Comparison of ENCODE assay signal across 10 mouse cellular contexts in genomic region chr7:71500719-71501118, GRCm38 (mm10).
DNase-seq lines count a peak whose midpoint lies in the region; ATAC-seq and TF ChIP-seq lines count a peak whose summit lies in the region.
"Had no signal": no experiment of that assay in that cellular context is flagged by ENCODE, and none has a peak within 500 bp of the region (broad histone marks: within the 10 kb centered on the region; RNA-seq: fewer than 3 reads in every experiment).

No protein-coding gene starts in this region.

- TF ChIP-seq POLR2A in liver, adult 2 months (IDR thresholded peaks at IDR 0.05; ENCODE audit: extremely low read depth, insufficient read depth, low read length): no peak

- H3K4me2 ChIP-seq in liver, embryonic 12.5 days: no peak overlapping the region
- H3K4me2 ChIP-seq in intestine, postnatal 0 days (replicated peaks; ENCODE audit: low read depth): no peak overlapping the region

- ATAC-seq in liver, embryonic 12.5 days: no peak
- peak; percentile 97 for ATAC-seq in granulocyte monocyte progenitor cell, adult 5-6 weeks (replicated peaks; ENCODE audit: poor library complexity, severe bottlenecking)
- peak; percentile 76 for ATAC-seq in megakaryocyte, adult 5-6 weeks (ENCODE audit: poor library complexity, severe bottlenecking)
- no peak for ATAC-seq in monocyte, adult 5-6 weeks (replicated peaks; ENCODE audit: insufficient number of reproducible peaks, low FRiP score, low TSS enrichment, poor library complexity, severe bottlenecking)
- no peak for ATAC-seq in intestine, postnatal 0 days

- no peaks in the 10 kb centered on the region for H3K79me2 ChIP-seq in liver, adult 2 months (ENCODE audit: control insufficient read depth, insufficient read depth, low read length)

- 64% methylated on average over 6 of the region's 6 CpGs for WGBS in liver, adult 2 months
- WGBS in liver, embryonic 12.5 days (ENCODE audit: insufficient replicate concordance): 16% methylated on average over 6 of the region's 6 CpGs
- WGBS in intestine, postnatal 0 days: 52% methylated on average over 6 of the region's 6 CpGs

- H3K36me3 ChIP-seq in liver, adult 2 months (ENCODE audit: control insufficient read depth, insufficient read depth, low read length): no peaks in the 10 kb centered on the region
- no peaks in the 10 kb centered on the region for H3K36me3 ChIP-seq in liver, embryonic 12.5 days
- H3K36me3 ChIP-seq in intestine, postnatal 0 days (ENCODE audit: control insufficient read depth, insufficient read depth): no peaks in the 10 kb centered on the region

- no peak overlapping the region for H3K9ac ChIP-seq in liver, adult 2 months (ENCODE audit: low read depth, low read length)
- no peak overlapping the region for H3K9ac ChIP-seq in liver, embryonic 12.5 days
- no peak overlapping the region for H3K9ac ChIP-seq in intestine, postnatal 0 days (ENCODE audit: low read depth, low read length)

- no peak overlapping the region for H3K27ac ChIP-seq in liver, adult 2 months (replicated peaks; ENCODE audit: insufficient read depth, low read depth, low read length)
- no peak overlapping the region for H3K27ac ChIP-seq in liver, embryonic 12.5 days
- H3K27ac ChIP-seq in intestine, postnatal 0 days (ENCODE audit: low read depth, low read length): no peak overlapping the region
- H3K27ac ChIP-seq in left cerebral cortex, adult 2 months: no peak overlapping the region

- no peaks in the 10 kb centered on the region for H3K4me1 ChIP-seq in liver, adult 2 months (ENCODE audit: control insufficient read depth, insufficient read depth, low read length)
- no peaks in the 10 kb centered on the region for H3K4me1 ChIP-seq in liver, embryonic 12.5 days
- H3K4me1 ChIP-seq in intestine, postnatal 0 days (replicated peaks; ENCODE audit: control insufficient read depth, insufficient read depth, low read length): no peaks in the 10 kb centered on the region

- H3K9me3 ChIP-seq in liver, embryonic 12.5 days (replicated peaks): no peaks in the 10 kb centered on the region
- H3K9me3 ChIP-seq in intestine, postnatal 0 days (ENCODE audit: control insufficient read depth): no peaks in the 10 kb centered on the region

- no peak for TF ChIP-seq CTCF in liver, adult 2 months (IDR thresholded peaks at IDR 0.05; ENCODE audit: low read depth, low read length)
- TF ChIP-seq CTCF in intestine, postnatal 0 days (IDR thresholded peaks at IDR 0.05; ENCODE audit: low read depth): no peak
- TF ChIP-seq CTCF in left cerebral cortex, adult 2 months (IDR thresholded peaks at IDR 0.05): no peak

- no peak overlapping the region for H3K4me3 ChIP-seq in liver, adult 2 months (ENCODE audit: insufficient read depth, low read depth, low read length)
- no peak overlapping the region for H3K4me3 ChIP-seq in liver, embryonic 12.5 days
- no peak overlapping the region for H3K4me3 ChIP-seq in intestine, postnatal 0 days (ENCODE audit: low read depth, low read length)
- H3K4me3 ChIP-seq in left cerebral cortex, adult 2 months: no peak overlapping the region

- intact Hi-C loops in left cerebral cortex, adult 2 months (cut with DNase I): no loop called here

- DNase-seq in liver, adult 2 months (ENCODE audit: extremely low read depth, low read depth, low spot score): peak; percentile 16
- DNase-seq in kidney, adult 8-10 months: peak; percentile 25 to 44
- DNase-seq in left cerebral cortex, adult 2 months (ENCODE audit: extremely low spot score in 1 of 2, low spot score in 2 of 2): no peak
- DNase-seq: cerebellum, adult 18-20 months; thymus, postnatal 25 days had no signal

- H3K27me3 ChIP-seq in liver, adult 2 months (ENCODE audit: control insufficient read depth, insufficient read depth, low read length): no peaks in the 10 kb centered on the region
- H3K27me3 ChIP-seq in liver, embryonic 12.5 days (replicated peaks): no peaks in the 10 kb centered on the region
- H3K27me3 ChIP-seq in intestine, postnatal 0 days (replicated peaks; ENCODE audit: control insufficient read depth, insufficient read depth, low read length): no peaks in the 10 kb centered on the region

Comparison
In these comparisons a context has a peak if more than half of its experiments do, and no peak if none do; other contexts are left out.
1. DNase-seq: peak in liver, adult 2 months (single experiment) and kidney, adult 8-10 months (2 of 2); none in left cerebral cortex, adult 2 months (0 of 2).
2. ATAC-seq: peak in granulocyte monocyte progenitor cell, adult 5-6 weeks (single experiment) and megakaryocyte, adult 5-6 weeks (single experiment); none in liver, embryonic 12.5 days (single experiment), monocyte, adult 5-6 weeks (single experiment) and intestine, postnatal 0 days (single experiment).